Mouse (Mus musculus): ENCODE data around the gene Rbm28.
A peak's percentile ranks its signal among the peaks of the same experiment; 100 is the strongest.

Rbm28 gene

DNA sequence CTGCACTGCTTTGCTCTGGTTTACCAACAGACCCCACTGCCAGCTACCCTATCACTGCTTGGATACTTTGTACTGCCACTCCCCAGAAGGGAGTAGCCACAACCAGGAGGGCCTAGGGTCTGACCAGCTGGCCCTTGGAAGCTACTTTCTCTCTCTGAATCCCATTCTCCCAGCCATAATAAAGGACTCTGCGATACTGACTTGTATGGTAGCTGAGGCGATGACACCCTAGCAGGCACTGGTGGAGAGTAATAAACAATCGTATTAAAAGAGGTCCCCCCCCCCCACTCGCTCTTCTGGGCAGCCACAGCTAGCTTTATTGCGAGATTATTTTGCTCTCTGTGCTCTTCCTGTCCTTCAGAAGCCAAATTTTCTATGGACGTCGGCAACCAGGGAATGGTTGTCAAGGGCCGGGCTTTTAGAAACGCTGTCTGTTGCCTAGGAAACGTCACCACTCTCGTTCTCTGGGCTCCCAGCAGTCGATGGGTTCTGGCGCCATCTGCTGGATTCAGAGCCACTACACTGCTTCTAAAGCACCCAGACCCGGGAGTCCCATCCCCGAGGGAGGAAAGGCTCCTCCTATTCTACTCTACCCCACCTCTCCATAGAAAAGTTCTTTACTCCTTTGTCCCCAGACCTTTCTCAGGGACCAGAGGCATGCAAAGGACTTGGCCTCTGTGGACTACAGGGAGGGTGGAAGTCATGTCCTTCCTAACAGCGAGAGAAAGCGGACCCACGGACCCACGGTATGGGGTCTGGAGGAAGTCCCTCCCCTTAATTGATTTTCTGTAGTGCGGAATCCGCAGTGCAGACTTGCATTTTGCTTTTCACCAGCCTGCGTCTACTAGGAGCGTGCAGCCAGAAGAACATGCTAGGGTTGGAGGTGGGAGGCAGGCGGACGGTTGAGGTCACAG is 33.8 kb upstream of the Rbm28 start:
- H3K36me3 ChIP-seq (ENCODE audit: insufficient read depth, low read length), result peaks cover 23% of the 10 kb centered on the region
- TF ChIP-seq POU5F1 (IDR thresholded peaks at IDR 0.05; ENCODE audit: borderline replicate concordance, low read length) (no peak), NANOG (IDR thresholded peaks at IDR 0.05; ENCODE audit: borderline replicate concordance, low read length) (no peak), CTCF (conservative IDR thresholded peaks at IDR 0.05; ENCODE audit: low read length) (peak; percentile 69)
- peaks cover 45% of the 10 kb centered on the region for H3K4me1 ChIP-seq (replicated peaks; ENCODE audit: low read depth, low read length)
- H3K27me3 ChIP-seq (ENCODE audit: insufficient read depth, low read length), result peaks cover 45% of the 10 kb centered on the region
- no peaks in the 10 kb centered on the region for H3K9me3 ChIP-seq (ENCODE audit: low read length)
- H3K4me3 ChIP-seq (replicated peaks; ENCODE audit: low read length), result peak overlapping the region; percentile 68

DNA sequence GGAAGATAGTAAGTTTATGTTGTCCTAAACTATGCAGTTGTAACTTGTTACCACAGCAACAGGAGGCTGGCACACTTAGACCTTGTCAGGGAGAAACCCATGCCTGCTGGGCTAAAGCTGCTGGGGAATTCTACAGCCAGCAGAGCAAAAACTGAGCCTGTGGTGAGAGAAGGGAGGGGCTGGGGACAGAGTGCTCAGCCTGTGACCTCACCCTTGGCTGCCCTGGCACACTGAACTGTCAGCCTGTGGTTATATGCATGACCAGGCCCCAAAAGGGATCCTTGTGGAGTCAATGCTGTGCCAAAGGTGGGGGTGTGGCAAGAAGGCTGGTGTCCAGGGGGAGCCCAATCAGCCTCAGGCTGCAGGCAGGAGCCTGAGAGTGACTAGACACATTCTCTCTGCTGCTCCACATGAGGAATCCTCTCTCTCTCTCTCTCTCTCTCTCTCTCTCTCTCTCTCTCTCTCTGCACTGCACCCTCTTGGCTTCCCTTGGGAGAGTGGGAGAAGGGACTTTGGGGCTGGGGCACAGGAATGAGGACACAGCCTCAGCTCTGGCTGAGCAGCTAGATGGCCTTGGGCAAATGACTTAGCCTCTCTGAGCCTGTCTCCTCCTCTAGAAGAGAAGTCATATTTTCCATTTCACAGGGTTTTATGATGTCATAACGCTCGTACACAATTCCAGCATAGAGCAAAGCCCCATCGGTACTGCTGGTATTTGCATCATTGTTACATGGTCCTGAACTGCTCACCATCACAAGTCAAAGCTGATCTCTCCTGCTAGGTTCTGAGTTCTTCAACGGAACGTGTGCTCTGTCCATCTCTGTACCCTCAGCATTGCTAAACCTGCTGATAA is 31.3 kb upstream of the Rbm28 start:
- H3K36me3 ChIP-seq (ENCODE audit: insufficient read depth, low read length), result peaks cover 7% of the 10 kb centered on the region; the same call in 1 of the 2 replicates
- no peak overlapping the region for H3K4me3 ChIP-seq (replicated peaks; ENCODE audit: low read length)
- peaks cover 34% of the 10 kb centered on the region for H3K4me1 ChIP-seq (replicated peaks; ENCODE audit: low read depth, low read length)
- peaks cover 49% of the 10 kb centered on the region for H3K27me3 ChIP-seq (ENCODE audit: insufficient read depth, low read length)
- TF ChIP-seq CTCF (conservative IDR thresholded peaks at IDR 0.05; ENCODE audit: low read length), result no peak
- TF ChIP-seq POU5F1 (IDR thresholded peaks at IDR 0.05; ENCODE audit: borderline replicate concordance, low read length), result no peak
- no peak for TF ChIP-seq NANOG (IDR thresholded peaks at IDR 0.05; ENCODE audit: borderline replicate concordance, low read length)
- no peaks in the 10 kb centered on the region for H3K9me3 ChIP-seq (ENCODE audit: low read length)

DNA sequence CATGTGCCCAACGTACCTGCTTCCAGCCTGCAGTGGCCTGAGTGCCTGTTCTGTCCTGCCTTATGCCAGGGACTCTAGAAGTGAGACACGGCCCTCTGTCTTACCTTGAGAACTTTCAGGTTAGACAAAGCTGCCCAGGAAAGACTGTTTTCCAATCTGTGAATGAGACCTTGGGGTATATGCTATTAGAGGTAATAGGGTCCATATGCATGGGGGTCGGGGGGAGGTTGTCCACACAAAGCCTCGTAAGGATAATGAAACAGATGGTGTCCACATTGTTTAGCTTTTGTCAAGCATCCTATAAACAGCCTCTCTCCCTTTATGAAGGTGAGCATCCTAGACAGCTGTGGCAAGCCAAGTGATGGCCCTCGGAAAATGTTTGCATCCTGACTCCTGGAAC is 30.3 kb upstream of the Rbm28 start:
- H3K4me1 ChIP-seq (replicated peaks; ENCODE audit: low read depth, low read length), result peaks cover 34% of the 10 kb centered on the region
- H3K27me3 ChIP-seq (ENCODE audit: insufficient read depth, low read length), result peaks cover 46% of the 10 kb centered on the region
- H3K36me3 ChIP-seq (ENCODE audit: insufficient read depth, low read length), result no peaks in the 10 kb centered on the region
- H3K9me3 ChIP-seq (ENCODE audit: low read length), result no peaks in the 10 kb centered on the region
- TF ChIP-seq POU5F1 (IDR thresholded peaks at IDR 0.05; ENCODE audit: borderline replicate concordance, low read length) (no peak), CTCF (conservative IDR thresholded peaks at IDR 0.05; ENCODE audit: low read length) (no peak), NANOG (IDR thresholded peaks at IDR 0.05; ENCODE audit: borderline replicate concordance, low read length) (no peak)
- H3K4me3 ChIP-seq (replicated peaks; ENCODE audit: low read length), result no peak overlapping the region

DNA sequence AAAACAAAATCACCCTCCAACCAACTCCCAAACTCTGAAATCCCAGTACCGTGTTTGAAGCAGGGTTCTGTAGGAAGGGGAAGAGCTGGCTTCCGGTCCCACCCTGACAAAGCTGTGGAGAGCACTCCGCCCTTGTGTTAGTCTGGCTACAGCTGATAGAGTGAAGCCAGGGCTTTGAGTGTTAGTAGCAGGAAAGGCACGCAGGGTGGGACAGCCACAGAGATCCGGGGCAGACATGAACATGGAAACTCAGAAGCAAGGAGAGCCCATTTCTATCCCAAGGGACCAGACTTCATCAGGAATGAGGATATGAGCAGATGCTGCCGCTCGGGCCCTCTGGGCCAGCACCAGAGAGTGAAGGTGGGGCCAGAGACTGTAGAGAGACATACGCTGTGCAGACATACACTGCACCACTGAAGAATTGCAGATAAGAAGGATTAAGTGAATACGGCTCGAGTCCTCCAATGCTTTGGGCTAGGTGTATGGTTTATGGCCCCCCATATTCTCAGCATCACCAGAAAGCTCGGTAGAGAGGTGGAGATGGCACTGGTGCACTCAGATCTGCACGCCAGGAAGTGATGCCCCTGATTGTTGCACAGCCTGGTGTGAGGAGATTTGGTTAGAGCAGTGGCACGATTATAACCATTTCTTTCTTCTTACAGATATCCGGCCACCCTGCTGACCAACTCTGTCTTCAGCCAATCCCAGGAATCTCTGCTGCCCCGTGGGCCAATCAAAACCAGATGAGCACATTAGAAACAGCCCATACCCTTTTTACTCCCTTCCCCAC is 29.4 kb upstream of the Rbm28 start:
- Histone ChIP-seq H3K27me3 (ENCODE audit: insufficient read depth, low read length) (peaks cover 36% of the 10 kb centered on the region), H3K36me3 (ENCODE audit: insufficient read depth, low read length) (no peaks in the 10 kb centered on the region), H3K4me3 (replicated peaks; ENCODE audit: low read length) (peak overlapping the region; percentile 50), H3K4me1 (replicated peaks; ENCODE audit: low read depth, low read length) (peaks cover 30% of the 10 kb centered on the region), H3K9me3 (ENCODE audit: low read length) (no peaks in the 10 kb centered on the region)
- TF ChIP-seq NANOG (IDR thresholded peaks at IDR 0.05; ENCODE audit: borderline replicate concordance, low read length), result no peak
- no peak for TF ChIP-seq CTCF (conservative IDR thresholded peaks at IDR 0.05; ENCODE audit: low read length)
- no peak for TF ChIP-seq POU5F1 (IDR thresholded peaks at IDR 0.05; ENCODE audit: borderline replicate concordance, low read length)

GRCm38 (mm10) chr6:29187936-29188335 is 23.1 kb upstream of the Rbm28 start:
- no peak for TF ChIP-seq CTCF (conservative IDR thresholded peaks at IDR 0.05; ENCODE audit: low read length)
- TF ChIP-seq NANOG (IDR thresholded peaks at IDR 0.05; ENCODE audit: borderline replicate concordance, low read length), result no peak
- TF ChIP-seq POU5F1 (IDR thresholded peaks at IDR 0.05; ENCODE audit: borderline replicate concordance, low read length), result no peak
- Histone ChIP-seq H3K27me3 (ENCODE audit: insufficient read depth, low read length) (peaks cover 14% of the 10 kb centered on the region), H3K4me1 (replicated peaks; ENCODE audit: low read depth, low read length) (peaks cover 4% of the 10 kb centered on the region; the same call in 1 of the 2 replicates), H3K9me3 (ENCODE audit: low read length) (no peaks in the 10 kb centered on the region), H3K36me3 (ENCODE audit: insufficient read depth, low read length) (no peaks in the 10 kb centered on the region), H3K4me3 (replicated peaks; ENCODE audit: low read length) (no peak overlapping the region)

DNA sequence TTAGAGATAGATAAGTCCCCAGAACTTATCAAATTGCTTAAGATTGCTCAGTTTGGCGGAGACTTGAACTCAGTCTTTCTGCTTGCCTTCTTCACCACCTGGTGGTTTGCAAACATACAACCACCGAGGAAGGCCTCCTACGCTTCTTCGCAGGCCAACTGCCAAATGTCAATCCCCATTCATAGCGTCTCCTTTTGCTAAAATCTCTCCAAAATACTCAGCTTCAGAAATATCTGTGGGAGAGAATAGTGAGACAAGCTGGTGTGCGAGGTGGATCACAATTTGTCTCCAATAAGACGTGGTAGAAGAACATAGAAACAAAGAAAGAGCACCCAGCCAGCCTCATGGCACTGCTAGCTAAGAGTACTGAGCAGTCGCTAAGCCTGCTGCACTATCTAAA is 15.0 kb upstream of the Rbm28 start:
- H3K4me1 ChIP-seq (replicated peaks; ENCODE audit: low read depth, low read length), result peaks cover 30% of the 10 kb centered on the region
- peaks cover 78% of the 10 kb centered on the region for H3K27me3 ChIP-seq (ENCODE audit: insufficient read depth, low read length)
- H3K4me3 ChIP-seq (replicated peaks; ENCODE audit: low read length), result peak overlapping the region; percentile 87
- no peaks in the 10 kb centered on the region for H3K9me3 ChIP-seq (ENCODE audit: low read length)
- H3K36me3 ChIP-seq (ENCODE audit: insufficient read depth, low read length), result no peaks in the 10 kb centered on the region
- TF ChIP-seq CTCF (conservative IDR thresholded peaks at IDR 0.05; ENCODE audit: low read length) (no peak), NANOG (IDR thresholded peaks at IDR 0.05; ENCODE audit: borderline replicate concordance, low read length) (no peak), POU5F1 (IDR thresholded peaks at IDR 0.05; ENCODE audit: borderline replicate concordance, low read length) (no peak)

DNA sequence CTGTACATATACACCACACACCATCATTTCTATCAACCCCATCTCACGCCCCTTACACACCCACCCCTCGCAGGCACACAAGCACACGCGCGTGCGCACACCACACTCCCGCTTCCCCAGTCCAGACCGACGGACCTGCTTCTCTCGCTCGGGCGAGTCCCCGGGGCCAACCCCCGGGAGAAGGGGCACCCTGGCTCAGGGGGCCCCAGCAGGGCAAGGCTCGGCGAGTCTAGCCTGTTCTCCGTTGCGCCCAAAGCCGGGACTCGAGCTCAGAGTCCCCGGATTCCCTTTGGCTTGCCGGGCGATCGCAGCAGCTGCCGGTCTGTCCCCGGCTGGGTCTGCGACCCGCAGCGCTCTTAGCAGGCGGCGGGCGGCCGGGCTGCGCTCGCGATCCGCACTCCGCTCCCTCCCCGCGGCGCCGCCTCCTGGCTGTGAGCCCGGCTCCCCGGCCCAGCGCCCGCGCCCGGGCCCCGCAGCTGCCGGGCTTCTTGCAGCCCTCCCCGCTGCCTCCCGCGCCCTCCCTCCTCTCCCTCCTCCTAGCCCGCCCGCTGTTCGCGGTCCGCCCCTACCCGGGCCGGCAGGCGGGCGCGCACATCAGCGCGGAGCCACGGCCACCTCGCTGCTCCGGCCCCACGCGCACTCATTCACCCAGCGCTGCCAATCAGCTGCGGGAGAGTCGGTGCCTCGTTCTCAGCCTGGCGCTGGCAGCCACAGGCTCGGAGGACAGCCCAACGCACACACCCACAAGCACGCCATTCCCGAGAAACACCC is 14.3 kb upstream of the Rbm28 start, which contains the start of gene Prrt4:
TSS of gene Prrt4 (minus strand) at position 697 of the 771 bp plus-strand sequence.
- TF ChIP-seq CTCF (conservative IDR thresholded peaks at IDR 0.05; ENCODE audit: low read length) (no peak), NANOG (IDR thresholded peaks at IDR 0.05; ENCODE audit: borderline replicate concordance, low read length) (no peak), POU5F1 (IDR thresholded peaks at IDR 0.05; ENCODE audit: borderline replicate concordance, low read length) (no peak)
- Histone ChIP-seq H3K4me3 (replicated peaks; ENCODE audit: low read length) (peak within 1 kb of the TSS; percentile 87), H3K4me1 (replicated peaks; ENCODE audit: low read depth, low read length) (peaks cover 30% of the 10 kb centered on the region), H3K27me3 (ENCODE audit: insufficient read depth, low read length) (peaks cover 86% of the 10 kb centered on the region), H3K9me3 (ENCODE audit: low read length) (no peaks in the 10 kb centered on the region), H3K36me3 (ENCODE audit: insufficient read depth, low read length) (no peaks in the 10 kb centered on the region)

All from E14TG2a.4 (cell line).